8 mouse cellular contexts compared by ENCODE assay signal in genomic region chr4:120667555-120667954, GRCm38 (mm10). TPM values are rescaled to one million over a fixed set of nuclear protein-coding genes. Genes with fewer than 3 reads are reported as not detected.
DNase-seq lines count a peak whose midpoint lies in the region; ATAC-seq and TF ChIP-seq lines count a peak whose summit lies in the region.

No protein-coding gene starts in this region.

- ATAC-seq in embryonic facial prominence, embryonic 15.5 days (ENCODE audit: insufficient number of reproducible peaks, low FRiP score, low TSS enrichment, low read depth): no peak
- ATAC-seq in intestine, embryonic 16.5 days: no peak
- no peak for ATAC-seq in neural tube, embryonic 13.5 days (ENCODE audit: low read depth)

- H3K36me3 ChIP-seq in embryonic facial prominence, embryonic 15.5 days: no peaks in the 10 kb centered on the region
- H3K36me3 ChIP-seq in intestine, embryonic 16.5 days (ENCODE audit: control insufficient read depth, insufficient read depth, low read length): no peaks in the 10 kb centered on the region
- H3K36me3 ChIP-seq in neural tube, embryonic 13.5 days: no peaks in the 10 kb centered on the region

- H3K4me2 ChIP-seq in embryonic facial prominence, embryonic 15.5 days (replicated peaks): peak overlapping the region; percentile 99
- peak overlapping the region; percentile 100 for H3K4me2 ChIP-seq in intestine, embryonic 16.5 days (ENCODE audit: low read depth, low read length)
- H3K4me2 ChIP-seq in neural tube, embryonic 13.5 days: peak overlapping the region; percentile 93

- intact Hi-C loops in left cerebral cortex, adult 2 months (cut with DNase I): loop anchor here (5.0 kb wide), 1 partner anchor 75 kb away; no protein-coding TSS in a partner anchor
- intact Hi-C loops in left cerebral cortex, postnatal 10 days (cut with DNase I): no loop called here

- H3K27ac ChIP-seq in left cerebral cortex, adult 2 months: peak overlapping the region; percentile 86
- H3K27ac ChIP-seq in embryonic facial prominence, embryonic 15.5 days (replicated peaks): no peak overlapping the region
- H3K27ac ChIP-seq in intestine, embryonic 16.5 days (ENCODE audit: low read length): no peak overlapping the region
- H3K27ac ChIP-seq in neural tube, embryonic 13.5 days (replicated peaks): no peak overlapping the region

- peak overlapping the region; percentile 82 for H3K4me3 ChIP-seq in left cerebral cortex, adult 2 months
- peak overlapping the region; percentile 53 for H3K4me3 ChIP-seq in embryonic facial prominence, embryonic 15.5 days (replicated peaks)
- H3K4me3 ChIP-seq in intestine, embryonic 16.5 days (ENCODE audit: low read length): peak overlapping the region; percentile 69
- peak overlapping the region; percentile 45 for H3K4me3 ChIP-seq in neural tube, embryonic 13.5 days

- peaks cover 17% of the 10 kb centered on the region; the same call in 1 of the 2 replicates for H3K4me1 ChIP-seq in embryonic facial prominence, embryonic 15.5 days
- H3K4me1 ChIP-seq in intestine, embryonic 16.5 days (ENCODE audit: control insufficient read depth, insufficient read depth, low read length): peaks cover 14% of the 10 kb centered on the region; the same call in 1 of the 2 replicates
- peaks cover 26% of the 10 kb centered on the region for H3K4me1 ChIP-seq in neural tube, embryonic 13.5 days (replicated peaks)

- H3K9me3 ChIP-seq in embryonic facial prominence, embryonic 15.5 days (replicated peaks): no peaks in the 10 kb centered on the region
- no peaks in the 10 kb centered on the region for H3K9me3 ChIP-seq in intestine, embryonic 16.5 days (ENCODE audit: control insufficient read depth, low read length)
- no peaks in the 10 kb centered on the region for H3K9me3 ChIP-seq in neural tube, embryonic 13.5 days

- peaks cover 28% of the 10 kb centered on the region for H3K27me3 ChIP-seq in embryonic facial prominence, embryonic 15.5 days
- H3K27me3 ChIP-seq in intestine, embryonic 16.5 days (replicated peaks; ENCODE audit: control insufficient read depth, insufficient read depth, low read length): peaks cover 9% of the 10 kb centered on the region; the same call in 1 of the 2 replicates
- peaks cover 60% of the 10 kb centered on the region for H3K27me3 ChIP-seq in neural tube, embryonic 13.5 days

- no peak for TF ChIP-seq CTCF in left cerebral cortex, adult 2 months (IDR thresholded peaks at IDR 0.05)

- H3K9ac ChIP-seq in embryonic facial prominence, embryonic 15.5 days: 0 out of 2 replicates have a peak overlapping the region, but pooled peaks have one; percentile 31
- H3K9ac ChIP-seq in intestine, embryonic 16.5 days (ENCODE audit: low read depth, low read length): peak overlapping the region; percentile 69; the same call in 1 of the 2 replicates
- H3K9ac ChIP-seq in neural tube, embryonic 13.5 days: peak overlapping the region; percentile 66

- 18% methylated on average over 10 of the region's 10 CpGs for whole genome bisulfite sequencing in embryonic facial prominence, embryonic 15.5 days
- 22% methylated on average over 10 of the region's 10 CpGs for WGBS in intestine, embryonic 16.5 days
- WGBS in neural tube, embryonic 13.5 days: 14% methylated on average over 10 of the region's 10 CpGs

- no peak for DNase-seq in left cerebral cortex, adult 2 months (ENCODE audit: extremely low spot score in 1 of 2, low spot score in 2 of 2)
- DNase-seq in left cerebral cortex, postnatal 10 days (ENCODE audit: extremely low spot score in 1 of 2, low spot score in 2 of 2): no peak
- no peak for DNase-seq in thymus, postnatal 0 days (ENCODE audit: low spot score)
- no peak for DNase-seq in T-cell, adult 2 months (ENCODE audit: low spot score)
- no peak for DNase-seq in kidney, adult 9 months

RNA-seq across cellular contexts. Expression of gene Cited4, which starts 1.2 kb away (rescaled TPM):
- total RNA-seq in left cerebral cortex, adult 2 months (2021): 10 to 100 TPM; 17.9 to 20.2 TPM
- total RNA-seq in left cerebral cortex, postnatal 10 days (2021): 1 to 10 TPM; 7.0 to 9.0 TPM
- polyA plus RNA-seq in embryonic facial prominence, embryonic 15.5 days (2015; fragmentation: Nextera tagmentation; extraction: Ambion mirVana): 5.6 and 6.8 TPM in 2 replicates
- polyA plus RNA-seq in intestine, embryonic 16.5 days (2015; fragmentation: Nextera tagmentation; extraction: Ambion mirVana): 1.5 and 2.4 TPM in 2 replicates
- 0.95 and 1.4 TPM in 2 replicates for polyA plus RNA-seq in neural tube, embryonic 13.5 days (2015; fragmentation: Nextera tagmentation; extraction: Ambion mirVana)
- 3.8 and 4.1 TPM in 2 replicates for polyA plus RNA-seq in thymus, postnatal 0 days (2015; fragmentation: Nextera tagmentation; extraction: Ambion mirVana)
